Mouse (Mus musculus) stomach, embryonic 16.5 days (tissue): Measurements from ENCODE around the gene Tbc1d8. TPM values are rescaled to one million over a fixed set of nuclear protein-coding genes. Genes with fewer than 3 reads are reported as not detected.

Source experiments
- ATAC-seq: fragments of 200-750 bp; cut with Nextera tagmentation; 2 replicates; pipeline ENCODE4 v1.8.0; 2017; ENCODE audit warnings: moderate number of reproducible peaks, moderate TSS enrichment; ENCODE audit not compliant: insufficient read depth, low FRiP score
- H3K27ac ChIP-seq: fragments of 300-500 bp; sonication (generic); 2 replicates; pipeline ENCODE4 v1.5.1; 2014; ENCODE audit warnings: low read length
- H3K27me3 ChIP-seq: fragments of 300-500 bp; sonication (generic); 2 replicates; pipeline ENCODE4 v1.6.1; 2014; ENCODE audit warnings: low read length, control low read depth, mixed read lengths; ENCODE audit not compliant: control insufficient read depth, insufficient read depth
- H3K36me3 ChIP-seq: fragments of 300-500 bp; sonication (generic); 2 replicates; pipeline ENCODE4 v1.6.1; 2014; ENCODE audit warnings: low read length; ENCODE audit not compliant: control insufficient read depth, insufficient read depth
- H3K4me1 ChIP-seq: fragments of 300-500 bp; sonication (generic); 2 replicates; pipeline ENCODE4 v1.6.1; 2014; ENCODE audit warnings: low read length, control low read depth, mixed read lengths; ENCODE audit not compliant: control insufficient read depth, insufficient read depth
- H3K4me2 ChIP-seq: fragments of 300-500 bp; sonication (generic); 2 replicates; pipeline ENCODE4 v1.6.1; 2014; ENCODE audit warnings: low read depth, low read length, mixed read lengths
- H3K4me3 ChIP-seq: fragments of 300-500 bp; sonication (generic); replicated peaks from 2 replicates; pipeline ENCODE4 v1.5.1; 2014; ENCODE audit warnings: mild to moderate bottlenecking, low read length
- H3K9ac ChIP-seq: fragments of 300-500 bp; sonication (generic); 2 replicates; pipeline ENCODE4 v1.6.1; 2014; ENCODE audit warnings: low read length
- H3K9me3 ChIP-seq: fragments of 300-500 bp; sonication (generic); replicated peaks from 2 replicates; pipeline ENCODE4 v1.6.1; 2016; ENCODE audit warnings: low read length, control low read depth; ENCODE audit not compliant: control insufficient read depth
- WGBS: fragments of 180-500 bp; shearing (Covaris S2); extraction: QIAGEN DNeasy Blood & Tissue Kit; methylation state at CpG from one replicate; pipeline ENCODE4 v1.1.7; 2014; 5-methylcytosine and 5-hydroxymethylcytosine counted together
- polyA plus RNA-seq: library from polyadenylated mRNA; unstranded; fragments of >200 nt; fragmentation: Nextera tagmentation; extraction: Ambion mirVana; gene quantifications from 2 replicates; pipeline ENCODE4 v1.2.1, GENCODE M21; 2015

Tbc1d8 gene
- polyA plus RNA-seq, 1 experiment from 2014 or later, result 11.6 TPM

DNA sequence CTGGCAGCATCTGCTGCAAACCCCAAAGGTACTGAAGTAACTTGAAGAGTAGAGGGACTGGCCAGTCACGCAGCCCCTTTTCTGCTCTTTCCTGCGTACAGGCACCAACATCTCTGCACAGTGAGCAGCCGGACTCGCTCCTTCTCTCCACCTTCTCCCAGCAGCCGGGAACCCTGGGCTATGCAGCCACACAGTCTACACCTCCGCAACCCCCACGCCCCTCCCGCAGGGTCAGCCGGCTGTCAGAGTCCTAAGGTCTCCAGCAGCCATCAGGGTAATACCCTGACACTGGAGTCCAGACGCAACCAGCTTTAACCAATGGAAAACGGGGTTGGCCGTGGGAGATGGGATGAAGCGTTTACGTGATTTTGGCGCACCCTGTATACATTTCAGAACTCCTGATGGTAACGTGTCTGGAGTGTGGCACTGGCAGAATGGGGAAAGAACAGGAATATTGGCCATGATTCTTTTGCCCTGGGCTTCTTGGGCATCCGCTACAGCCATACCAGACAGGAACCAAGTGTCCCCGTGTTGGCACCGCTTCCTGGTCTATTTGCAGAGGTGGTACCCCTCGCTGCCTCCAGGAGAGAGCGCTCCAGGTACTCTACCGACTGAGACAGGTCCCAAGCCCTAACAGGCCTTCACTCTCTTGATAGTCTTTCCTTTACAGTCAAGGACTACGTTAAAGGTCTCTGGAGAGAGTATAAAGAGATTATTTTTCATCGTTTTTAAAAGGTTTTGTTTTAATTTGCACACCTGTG is 116.6 kb downstream of the Tbc1d8 start:
- no peak overlapping the region for H3K9ac ChIP-seq
- H3K4me1 ChIP-seq, result 0 out of 2 replicates have a peak, but pooled peaks cover 9% of the 10 kb centered on the region
- H3K27me3 ChIP-seq, result no peaks in the 10 kb centered on the region
- WGBS, result 26% methylated on average over 24 of the region's 24 CpGs
- peak overlapping the region; percentile 34 for H3K4me2 ChIP-seq
- H3K36me3 ChIP-seq, result no peaks in the 10 kb centered on the region
- 0 out of 2 replicates have a peak overlapping the region, but pooled peaks have one; percentile 7 for H3K4me3 ChIP-seq
- H3K27ac ChIP-seq, result no peak overlapping the region
- no peaks in the 10 kb centered on the region for H3K9me3 ChIP-seq
- 0 out of 2 replicates have a peak, but pooled peaks have one; percentile 34 for ATAC-seq

DNA sequence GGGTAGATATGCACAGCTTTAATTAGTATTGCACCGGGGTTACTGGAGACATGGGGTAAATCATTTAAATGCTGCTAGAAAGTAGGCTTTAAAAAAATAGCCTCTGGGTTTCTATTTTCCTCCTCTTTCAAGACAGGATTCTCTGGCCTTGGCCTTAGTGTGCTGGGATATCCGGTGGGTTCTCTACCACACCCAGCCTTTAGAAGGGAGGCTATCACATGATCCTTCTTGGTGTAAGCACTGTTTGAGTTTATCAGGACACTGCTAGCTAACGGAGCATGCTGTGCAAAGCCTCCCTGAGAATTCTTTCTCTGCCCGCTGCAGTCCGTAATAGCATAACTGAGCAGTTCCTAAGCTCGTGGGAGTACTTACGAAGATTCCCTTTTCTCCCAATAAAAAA is 129.1 kb downstream of the Tbc1d8 start:
- H3K4me1 ChIP-seq, result no peaks in the 10 kb centered on the region
- ATAC-seq, result no peak
- no peaks in the 10 kb centered on the region for H3K27me3 ChIP-seq
- no peaks in the 10 kb centered on the region; the same call in 1 of the 2 replicates for H3K9me3 ChIP-seq
- H3K36me3 ChIP-seq, result no peaks in the 10 kb centered on the region
- no peak overlapping the region for H3K27ac ChIP-seq
- no peak overlapping the region for H3K9ac ChIP-seq
- WGBS, result 78% methylated on average over 7 of the region's 7 CpGs
- H3K4me3 ChIP-seq, result no peak overlapping the region
- H3K4me2 ChIP-seq, result no peak overlapping the region

DNA sequence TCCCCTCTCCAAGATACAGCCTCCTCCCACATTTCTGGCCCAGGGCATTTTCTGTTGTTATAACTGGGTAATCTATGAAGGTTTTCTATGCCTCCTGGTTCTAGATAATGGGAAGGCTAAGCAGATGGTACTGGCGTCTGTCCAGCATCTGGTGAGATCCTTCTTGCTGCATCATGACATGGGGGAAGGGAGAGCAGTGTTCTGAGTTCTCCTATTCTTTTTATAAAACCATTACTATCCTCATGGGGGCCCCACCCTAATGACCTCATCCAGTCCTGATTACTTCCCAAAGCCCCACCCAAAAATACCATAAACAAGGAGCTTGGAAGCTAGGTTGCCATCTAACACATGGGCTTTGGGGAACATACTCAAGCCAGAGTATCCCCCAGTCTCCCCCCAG is 129.6 kb downstream of the Tbc1d8 start:
- H3K9ac ChIP-seq, result no peak overlapping the region
- no peak overlapping the region for H3K4me3 ChIP-seq
- H3K4me2 ChIP-seq, result no peak overlapping the region
- H3K36me3 ChIP-seq, result no peaks in the 10 kb centered on the region
- 52% methylated on average over 1 of the region's 1 CpGs for WGBS
- H3K4me1 ChIP-seq, result no peaks in the 10 kb centered on the region
- no peak for ATAC-seq
- H3K27me3 ChIP-seq, result no peaks in the 10 kb centered on the region
- no peaks in the 10 kb centered on the region; the same call in 1 of the 2 replicates for H3K9me3 ChIP-seq
- no peak overlapping the region for H3K27ac ChIP-seq

DNA sequence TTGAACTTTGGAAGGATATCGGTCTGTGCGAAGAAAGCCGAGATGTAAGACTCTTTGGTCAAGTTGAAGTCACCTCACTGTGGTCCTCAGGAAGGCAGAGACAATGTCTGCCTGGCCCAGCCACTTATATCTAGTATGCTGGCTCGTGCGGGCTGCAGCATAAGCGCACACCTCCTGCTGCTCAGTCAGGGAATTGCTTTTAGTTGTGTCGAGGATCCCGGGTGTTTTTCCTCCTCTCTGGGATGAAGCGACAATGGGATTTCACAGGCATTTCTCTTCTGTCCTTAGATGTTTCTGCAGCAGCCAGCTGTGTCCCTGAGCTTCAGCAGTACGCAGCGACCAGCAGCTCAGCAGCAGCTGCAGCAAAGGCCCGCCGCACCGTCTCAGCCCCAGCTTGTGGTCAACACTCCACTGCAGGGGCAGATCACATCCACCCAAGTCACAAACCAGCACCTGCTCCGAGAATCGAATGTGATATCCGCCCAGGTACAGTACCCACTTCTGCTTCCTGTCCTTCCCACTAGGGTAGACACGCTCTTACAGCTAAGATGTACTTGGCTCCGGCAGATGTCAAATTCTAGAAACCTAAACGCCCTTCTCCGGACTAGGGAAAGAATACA is 133.5 kb downstream of the Tbc1d8 start:
- Histone ChIP-seq H3K27ac (no peak overlapping the region), H3K4me3 (no peak overlapping the region), H3K27me3 (no peaks in the 10 kb centered on the region), H3K4me2 (no peak overlapping the region), H3K4me1 (no peaks in the 10 kb centered on the region), H3K36me3 (no peaks in the 10 kb centered on the region), H3K9me3 (no peaks in the 10 kb centered on the region), H3K9ac (no peak overlapping the region)
- 57% methylated on average over 21 of the region's 21 CpGs for WGBS
- no peak for ATAC-seq

DNA sequence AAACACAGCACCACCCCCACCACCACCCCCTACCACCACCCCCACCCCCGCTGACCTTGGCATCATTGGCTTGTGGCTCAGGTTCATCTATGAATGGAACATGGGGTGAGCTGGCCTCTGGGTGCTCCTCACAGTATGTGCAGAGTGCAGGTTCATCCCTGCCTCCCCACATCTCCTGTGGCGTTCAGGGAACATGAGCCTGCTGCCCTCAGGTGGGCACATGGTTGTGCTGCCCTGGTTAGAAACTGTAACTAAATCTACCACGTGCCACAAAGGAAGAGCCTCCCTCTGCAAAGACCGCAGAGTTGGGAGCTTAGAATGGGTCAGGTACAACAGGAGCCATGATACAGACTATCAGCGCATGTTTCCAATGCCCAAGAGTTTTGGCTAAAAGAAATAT is 135.3 kb downstream of the Tbc1d8 start:
- H3K4me2 ChIP-seq, result no peak overlapping the region
- no peaks in the 10 kb centered on the region for H3K36me3 ChIP-seq
- no peak overlapping the region for H3K4me3 ChIP-seq
- H3K9ac ChIP-seq, result no peak overlapping the region
- 81% methylated on average over 5 of the region's 5 CpGs for WGBS
- no peaks in the 10 kb centered on the region for H3K4me1 ChIP-seq
- H3K27me3 ChIP-seq, result no peaks in the 10 kb centered on the region
- no peak for ATAC-seq
- H3K9me3 ChIP-seq, result no peaks in the 10 kb centered on the region
- H3K27ac ChIP-seq, result no peak overlapping the region

DNA sequence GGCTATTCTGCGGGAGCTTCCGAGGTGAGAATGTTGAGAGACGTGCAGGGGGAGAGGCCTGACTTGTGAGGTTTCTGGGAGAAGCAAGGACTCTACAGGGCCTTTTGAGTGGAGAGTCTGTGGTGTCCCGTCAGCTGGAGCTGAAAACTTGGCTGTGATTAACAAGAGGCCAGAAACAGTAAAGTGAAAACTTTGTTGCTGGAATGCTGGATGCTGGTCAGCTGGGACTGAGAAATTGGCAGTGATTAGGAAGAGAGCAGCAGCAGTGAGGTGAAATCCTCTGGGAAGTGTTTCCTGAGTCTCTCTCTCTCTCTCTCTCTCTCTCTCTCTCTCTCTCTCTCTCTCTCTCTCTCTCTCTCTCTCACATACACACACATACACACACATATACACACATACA is 136.7 kb downstream of the Tbc1d8 start:
- Histone ChIP-seq H3K4me1 (no peaks in the 10 kb centered on the region), H3K9me3 (no peaks in the 10 kb centered on the region), H3K4me3 (no peak overlapping the region), H3K27ac (0 out of 2 replicates have a peak overlapping the region, but pooled peaks have one; percentile 2), H3K36me3 (no peaks in the 10 kb centered on the region), H3K27me3 (no peaks in the 10 kb centered on the region), H3K9ac (no peak overlapping the region), H3K4me2 (no peak overlapping the region)
- WGBS, result 69% methylated on average over 4 of the region's 4 CpGs
- no peak for ATAC-seq

DNA sequence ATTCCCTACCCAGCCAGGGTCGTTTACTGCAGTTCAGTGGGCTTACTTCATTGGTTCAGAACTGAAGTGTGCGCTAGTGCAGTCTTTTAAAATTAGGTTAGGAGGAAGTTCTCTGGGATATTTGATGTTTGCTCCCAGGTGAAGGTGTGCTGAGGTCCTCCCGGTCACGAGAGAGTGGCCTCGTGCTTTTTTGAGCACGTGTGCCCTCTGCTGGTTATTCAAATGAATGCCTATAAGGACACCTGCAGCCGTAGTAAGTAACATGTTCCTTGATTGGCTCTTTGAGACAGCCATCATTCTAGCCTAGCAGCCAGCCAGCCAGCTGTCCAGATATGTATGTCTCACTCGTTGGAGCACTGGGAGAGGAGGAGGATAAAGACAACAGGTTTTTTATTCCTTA is 137.9 kb downstream of the Tbc1d8 start:
- no peak overlapping the region for H3K4me2 ChIP-seq
- no peaks in the 10 kb centered on the region for H3K27me3 ChIP-seq
- ATAC-seq, result peak; percentile 76; the same call in 1 of the 2 replicates
- H3K4me3 ChIP-seq, result no peak overlapping the region
- 14% methylated on average over 8 of the region's 8 CpGs for WGBS
- no peak overlapping the region for H3K9ac ChIP-seq
- no peaks in the 10 kb centered on the region for H3K36me3 ChIP-seq
- no peak overlapping the region for H3K27ac ChIP-seq
- no peaks in the 10 kb centered on the region for H3K9me3 ChIP-seq
- no peaks in the 10 kb centered on the region for H3K4me1 ChIP-seq

DNA sequence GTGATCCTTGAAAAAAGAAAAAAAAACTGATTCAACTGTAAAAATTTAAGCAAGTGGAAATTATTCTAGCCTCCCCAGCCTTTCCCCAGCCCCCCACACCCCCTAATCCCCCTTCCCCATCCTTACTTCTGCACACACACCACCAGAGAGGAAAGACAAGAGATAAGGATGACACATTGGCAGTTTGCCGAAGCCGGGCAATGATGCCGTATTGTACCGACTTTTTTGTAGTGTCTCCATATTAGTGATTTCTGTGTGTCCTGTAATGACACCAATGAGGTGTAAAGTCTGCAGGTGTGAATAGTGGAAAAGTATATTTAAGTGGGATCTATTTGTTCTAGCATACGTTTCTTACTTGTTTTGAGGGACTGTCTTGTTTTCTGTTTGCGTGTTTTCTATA is 138.4 kb downstream of the Tbc1d8 start:
- no peaks in the 10 kb centered on the region for H3K36me3 ChIP-seq
- ATAC-seq, result no peak
- no peaks in the 10 kb centered on the region for H3K27me3 ChIP-seq
- H3K9me3 ChIP-seq, result no peaks in the 10 kb centered on the region
- H3K4me2 ChIP-seq, result no peak overlapping the region
- H3K9ac ChIP-seq, result no peak overlapping the region
- no peaks in the 10 kb centered on the region for H3K4me1 ChIP-seq
- H3K27ac ChIP-seq, result no peak overlapping the region
- WGBS, result 56% methylated on average over 6 of the region's 6 CpGs
- no peak overlapping the region for H3K4me3 ChIP-seq

DNA sequence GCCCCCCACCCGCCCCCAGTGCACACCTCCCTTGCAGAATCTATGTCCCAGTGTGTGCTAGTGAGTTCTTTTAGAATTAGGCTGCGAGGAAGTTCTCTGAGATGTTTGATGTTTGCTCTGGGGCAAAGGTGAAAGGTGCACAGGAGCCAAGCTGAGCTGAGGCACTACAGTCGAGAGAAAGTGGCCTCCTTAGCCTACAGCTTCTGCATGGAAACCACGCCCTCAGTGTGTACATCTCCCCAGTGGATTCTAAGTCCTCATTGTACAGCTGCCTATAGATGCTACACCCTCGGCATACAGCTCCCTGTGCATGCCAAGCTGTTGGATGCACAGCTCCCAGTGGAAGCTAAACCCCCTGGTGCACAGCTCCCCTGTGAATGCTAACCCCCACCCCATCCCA is 139.1 kb downstream of the Tbc1d8 start:
- Histone ChIP-seq H3K9me3 (no peaks in the 10 kb centered on the region), H3K4me2 (no peak overlapping the region), H3K36me3 (no peaks in the 10 kb centered on the region), H3K27me3 (no peaks in the 10 kb centered on the region), H3K4me1 (no peaks in the 10 kb centered on the region), H3K9ac (no peak overlapping the region), H3K4me3 (no peak overlapping the region), H3K27ac (no peak overlapping the region)
- 29% methylated on average over 5 of the region's 5 CpGs for WGBS
- peak; percentile 18; the same call in 1 of the 2 replicates for ATAC-seq
